Mouse (Mus musculus) stomach, embryonic 14.5 days (tissue): ENCODE measurements around the gene Lyve1. TPM values are rescaled to one million over a fixed set of nuclear protein-coding genes. Genes with fewer than 3 reads are reported as not detected.
A peak's percentile ranks its signal among the peaks of the same experiment; 100 is the strongest.

Experiments used
- ATAC-seq: fragments of 200-750 bp; cut with Nextera tagmentation; 2 replicates; pipeline ENCODE4 v1.8.0; 2017; ENCODE audit warnings: low read depth, moderate TSS enrichment; ENCODE audit not compliant: insufficient number of reproducible peaks, insufficient read depth, low FRiP score
- H3K27ac ChIP-seq: fragments of 300-500 bp; sonication (generic); 2 replicates; pipeline ENCODE4 v1.5.1; 2014; ENCODE audit warnings: mild to moderate bottlenecking, low read length, moderate library complexity, mixed read lengths
- H3K27me3 ChIP-seq: fragments of 300-500 bp; sonication (generic); 2 replicates; pipeline ENCODE4 v1.6.1; 2014; ENCODE audit warnings: low read length, control low read depth, mixed read lengths; ENCODE audit not compliant: control insufficient read depth, insufficient read depth
- H3K36me3 ChIP-seq: fragments of 300-500 bp; sonication (generic); 2 replicates; pipeline ENCODE4 v1.6.1; 2014; ENCODE audit warnings: mild to moderate bottlenecking, control low read depth, low read length, moderate library complexity, mixed read lengths; ENCODE audit not compliant: control insufficient read depth, insufficient read depth
- H3K4me1 ChIP-seq: fragments of 300-500 bp; sonication (generic); 2 replicates; pipeline ENCODE4 v1.6.1; 2014; ENCODE audit warnings: low read length, control low read depth, mixed read lengths; ENCODE audit not compliant: control insufficient read depth, insufficient read depth
- H3K4me2 ChIP-seq: fragments of 300-500 bp; sonication (generic); replicated peaks from 2 replicates; pipeline ENCODE4 v1.6.1; 2014; ENCODE audit warnings: low read depth, low read length, control low read depth
- H3K4me3 ChIP-seq: fragments of 300-500 bp; sonication (generic); 2 replicates; pipeline ENCODE4 v1.5.1; 2014; ENCODE audit warnings: low read depth, low read length, control low read depth
- H3K9ac ChIP-seq: fragments of 300-500 bp; sonication (generic); replicated peaks from 2 replicates; pipeline ENCODE4 v1.6.1; 2014; ENCODE audit warnings: low read depth, mild to moderate bottlenecking, control low read depth, low read length, moderate library complexity, mixed read lengths
- H3K9me3 ChIP-seq: fragments of 300-500 bp; sonication (generic); 2 replicates; pipeline ENCODE4 v1.6.1; 2016; ENCODE audit warnings: low read depth, low read length, control low read depth; ENCODE audit not compliant: control insufficient read depth
- whole genome bisulfite sequencing: fragments of 180-500 bp; shearing (Covaris S2); extraction: QIAGEN DNeasy Blood & Tissue Kit; methylation state at CpG from one replicate; pipeline ENCODE4 v1.1.7; 2014; 5-methylcytosine and 5-hydroxymethylcytosine counted together
- polyA plus RNA-seq: library from polyadenylated mRNA; unstranded; fragments of >200 nt; fragmentation: Nextera tagmentation; extraction: Ambion mirVana; gene quantifications from 2 replicates; pipeline ENCODE4 v1.2.1, GENCODE M21; 2014

Gene Lyve1
- polyA plus RNA-seq, 1 experiment from 2014 or later = 5.6 TPM

DNA sequence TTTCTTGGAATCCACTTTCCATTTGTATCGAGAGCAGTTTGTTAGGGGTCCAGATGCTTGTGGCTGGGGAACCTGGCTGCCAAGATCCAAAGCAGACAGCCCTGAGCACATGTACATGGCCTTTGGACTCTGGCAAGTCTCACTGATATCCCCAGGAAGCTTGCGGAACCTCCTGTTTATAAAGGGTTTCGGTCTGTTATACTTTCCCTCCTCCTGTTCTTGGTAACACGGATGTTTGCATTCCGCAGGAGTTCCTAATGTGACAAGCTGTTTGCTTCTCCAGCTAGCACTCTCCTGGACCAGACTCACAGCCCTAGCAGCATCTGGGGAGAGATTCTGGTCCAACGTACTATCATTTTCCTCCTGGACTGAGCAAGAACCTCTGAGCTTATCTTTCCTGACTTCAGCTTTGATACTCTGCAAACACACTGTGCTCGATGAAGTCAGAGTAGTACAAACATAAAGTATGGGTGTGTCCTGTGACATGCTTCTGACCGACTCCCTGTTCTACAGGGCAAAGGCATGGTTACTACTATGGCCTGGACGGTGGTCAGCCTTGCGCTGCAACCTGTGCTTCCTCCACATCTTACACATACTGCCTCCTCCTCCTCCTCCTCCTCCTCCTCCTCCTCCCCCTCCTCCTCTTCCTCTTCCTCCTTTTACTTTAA is 31.0 kb upstream of the Lyve1 start:
- Histone ChIP-seq H3K4me2 (no peak overlapping the region), H3K4me3 (no peak overlapping the region)
- peak; percentile 88 for ATAC-seq

DNA sequence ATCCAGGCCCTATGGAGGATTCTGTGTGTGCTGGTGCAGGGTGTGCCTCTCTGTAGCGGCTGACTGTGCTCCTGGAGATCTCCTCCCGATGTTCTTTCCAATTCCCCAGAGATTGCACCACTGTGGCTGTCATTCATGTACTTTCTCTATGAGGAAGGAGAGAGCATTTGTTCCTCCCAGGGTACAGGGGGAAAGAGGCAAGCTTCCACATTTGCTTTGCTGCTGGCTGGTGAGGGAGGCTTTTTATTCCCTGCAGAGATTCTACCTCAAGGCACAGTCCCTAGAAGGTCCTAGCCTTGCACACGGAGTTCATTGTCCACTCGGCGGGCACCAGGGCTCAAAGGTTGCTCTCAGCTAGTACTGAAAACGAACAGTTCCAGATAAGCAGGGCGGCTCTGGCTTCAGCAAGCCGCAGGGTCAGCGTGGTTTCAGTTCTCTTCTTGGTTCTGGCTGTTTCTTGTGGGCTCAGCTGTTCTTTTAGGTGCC is 28.5 kb upstream of the Lyve1 start:
- Histone ChIP-seq H3K36me3 (no peaks in the 10 kb centered on the region; the same call in 1 of the 2 replicates), H3K4me3 (no peak overlapping the region), H3K9ac (no peak overlapping the region), H3K9me3 (no peaks in the 10 kb centered on the region), H3K27ac (peak overlapping the region; percentile 53; the same call in 1 of the 2 replicates), H3K4me1 (peaks cover 8% of the 10 kb centered on the region; the same call in 1 of the 2 replicates), H3K27me3 (no peaks in the 10 kb centered on the region), H3K4me2 (no peak overlapping the region)
- WGBS = 64% methylated on average over 9 of the region's 9 CpGs
- no peak for ATAC-seq

More for the DNA sequence above, 31.0 kb upstream of the Lyve1 start:
- peak overlapping the region; percentile 55; the same call in 1 of the 2 replicates for H3K27ac ChIP-seq
- no peaks in the 10 kb centered on the region for H3K27me3 ChIP-seq
- peaks cover 8% of the 10 kb centered on the region; the same call in 1 of the 2 replicates for H3K4me1 ChIP-seq
- no peaks in the 10 kb centered on the region for H3K36me3 ChIP-seq
- 22% methylated on average over 10 of the region's 10 CpGs for WGBS
- no peak overlapping the region for H3K9ac ChIP-seq
- no peaks in the 10 kb centered on the region for H3K9me3 ChIP-seq

DNA sequence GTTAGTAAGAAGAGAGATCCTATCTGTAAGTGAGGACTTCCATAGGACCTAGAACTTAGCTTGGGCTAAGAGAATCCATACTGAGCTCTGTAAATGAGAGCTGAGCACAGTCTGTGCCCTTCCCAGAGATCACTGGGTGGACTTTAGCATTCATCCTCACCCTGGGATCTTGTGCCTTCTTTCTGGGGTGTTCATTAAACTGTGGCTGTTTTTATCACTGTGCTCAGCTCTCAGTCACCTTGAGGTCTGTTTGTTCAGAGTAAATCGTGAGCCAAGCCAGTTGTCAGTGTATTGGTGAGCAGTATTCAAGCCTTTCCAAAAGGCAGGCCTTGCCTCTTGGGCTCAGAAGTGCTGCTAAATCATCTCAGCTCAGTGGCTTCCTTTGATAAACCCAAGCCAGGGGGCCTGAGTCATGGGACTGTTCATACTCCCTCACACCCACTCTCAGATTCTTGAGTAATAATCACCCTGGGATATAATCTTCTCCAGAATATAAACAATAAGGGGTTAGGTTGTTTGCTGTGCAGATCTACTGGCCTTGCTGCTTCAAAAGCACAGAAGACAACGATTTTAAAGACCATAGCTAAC is 18.8 kb upstream of the Lyve1 start:
- Histone ChIP-seq H3K9ac (no peak overlapping the region), H3K27ac (no peak overlapping the region), H3K4me2 (no peak overlapping the region), H3K9me3 (no peaks in the 10 kb centered on the region), H3K27me3 (no peaks in the 10 kb centered on the region), H3K4me1 (no peaks in the 10 kb centered on the region), H3K4me3 (no peak overlapping the region), H3K36me3 (no peaks in the 10 kb centered on the region; the same call in 1 of the 2 replicates)
- no peak for ATAC-seq
- WGBS = 76% methylated on average over 2 of the region's 2 CpGs

DNA sequence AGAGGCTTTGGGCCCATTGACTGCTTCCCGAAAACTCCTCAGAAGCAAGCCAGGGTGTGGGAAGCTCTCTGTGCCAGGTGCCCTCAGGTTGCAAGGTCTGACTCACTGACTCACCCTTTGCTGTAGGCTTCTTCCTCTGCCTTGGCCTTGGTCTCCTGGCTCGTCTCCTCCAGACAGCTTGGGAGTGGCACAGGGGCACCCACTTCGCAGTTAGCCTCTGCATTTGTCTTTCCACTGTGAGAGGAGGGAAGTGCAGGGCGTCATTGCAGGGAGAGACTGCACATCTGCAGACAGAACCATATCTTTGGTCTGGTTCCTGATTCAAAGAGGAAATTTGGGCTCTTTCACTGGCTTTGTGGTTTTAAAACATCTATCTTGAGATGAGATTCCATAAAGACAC is 15.0 kb upstream of the Lyve1 start:
- no peaks in the 10 kb centered on the region for H3K9me3 ChIP-seq
- no peak overlapping the region for H3K9ac ChIP-seq
- H3K4me1 ChIP-seq = no peaks in the 10 kb centered on the region
- H3K4me3 ChIP-seq = no peak overlapping the region
- no peak overlapping the region for H3K27ac ChIP-seq
- no peaks in the 10 kb centered on the region; the same call in 1 of the 2 replicates for H3K36me3 ChIP-seq
- no peak for ATAC-seq
- WGBS = 79% methylated on average over 4 of the region's 4 CpGs
- no peak overlapping the region for H3K4me2 ChIP-seq
- no peaks in the 10 kb centered on the region for H3K27me3 ChIP-seq

DNA sequence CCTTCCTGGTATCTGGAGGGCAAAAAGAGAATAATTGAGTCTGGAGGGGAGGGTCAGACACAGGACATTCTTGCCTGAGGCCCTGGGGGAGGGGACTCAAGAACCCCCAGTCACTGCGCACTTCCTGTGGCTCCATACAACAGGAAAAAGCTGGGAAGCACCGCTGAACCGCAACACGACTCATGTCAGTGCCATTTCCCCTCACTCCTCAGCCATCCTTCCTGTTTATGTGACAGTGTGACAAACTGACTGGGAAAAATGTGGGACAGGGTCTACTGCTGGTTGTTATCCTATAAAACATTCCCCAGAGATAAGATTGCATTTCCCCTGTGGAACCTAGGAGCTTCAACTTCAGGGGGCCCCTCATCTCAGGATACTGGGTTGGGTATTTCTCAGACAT is 13.9 kb upstream of the Lyve1 start:
- no peaks in the 10 kb centered on the region; the same call in 1 of the 2 replicates for H3K36me3 ChIP-seq
- H3K9me3 ChIP-seq = no peaks in the 10 kb centered on the region
- no peak overlapping the region for H3K4me2 ChIP-seq
- no peaks in the 10 kb centered on the region for H3K27me3 ChIP-seq
- no peak overlapping the region for H3K4me3 ChIP-seq
- no peak overlapping the region for H3K27ac ChIP-seq
- WGBS = 66% methylated on average over 4 of the region's 4 CpGs
- H3K9ac ChIP-seq = no peak overlapping the region
- no peak for ATAC-seq
- no peaks in the 10 kb centered on the region for H3K4me1 ChIP-seq

DNA sequence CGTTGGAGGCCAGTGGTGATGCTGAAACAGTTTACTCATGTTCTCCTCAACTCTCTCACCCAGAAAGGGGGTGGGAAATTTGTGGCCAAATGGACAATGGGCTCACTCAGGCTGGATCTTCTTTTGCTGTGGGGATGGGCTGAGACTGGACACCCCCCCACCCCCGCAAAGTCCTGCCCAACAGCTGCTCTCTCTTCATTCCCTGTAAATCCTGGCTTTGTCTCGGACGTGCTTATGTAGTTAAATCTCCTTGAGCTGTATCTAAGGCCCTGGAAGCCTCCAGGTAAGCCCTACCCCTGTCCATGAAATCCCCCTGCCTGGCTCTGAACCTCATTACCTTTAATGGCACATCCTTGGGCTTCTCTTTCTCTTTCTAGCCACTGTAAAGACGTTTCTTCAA is 5.8 kb upstream of the Lyve1 start:
- no peak overlapping the region for H3K27ac ChIP-seq
- no peaks in the 10 kb centered on the region for H3K27me3 ChIP-seq
- ATAC-seq = no peak
- H3K9ac ChIP-seq = no peak overlapping the region
- H3K9me3 ChIP-seq = no peaks in the 10 kb centered on the region
- H3K4me3 ChIP-seq = no peak overlapping the region
- 0 out of 2 replicates have a peak, but pooled peaks cover 9% of the 10 kb centered on the region for H3K36me3 ChIP-seq
- 70% methylated on average over 5 of the region's 5 CpGs for WGBS
- 0 out of 2 replicates have a peak, but pooled peaks cover 4% of the 10 kb centered on the region for H3K4me1 ChIP-seq
- H3K4me2 ChIP-seq = no peak overlapping the region

DNA sequence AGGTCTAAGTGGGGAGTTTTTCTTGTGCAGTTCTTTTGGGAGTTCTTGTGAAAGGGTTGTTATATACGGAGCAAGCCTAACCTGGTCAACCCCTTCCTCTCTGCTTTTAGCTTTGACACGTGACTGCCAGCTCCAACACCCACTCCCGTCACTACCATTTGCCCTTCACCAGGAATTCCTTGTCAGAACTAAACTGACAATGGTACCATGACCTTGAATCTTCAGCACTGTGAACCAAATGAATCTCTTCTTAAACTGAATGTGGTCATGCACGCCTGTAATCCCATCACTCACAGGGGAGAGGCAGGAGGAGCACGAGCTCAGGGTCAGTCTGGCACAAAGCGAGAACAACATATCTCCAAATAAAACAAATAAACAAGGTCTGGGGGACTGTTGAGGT is 4.1 kb upstream of the Lyve1 start:
- Histone ChIP-seq H3K9ac (no peak overlapping the region), H3K9me3 (no peaks in the 10 kb centered on the region), H3K4me1 (0 out of 2 replicates have a peak, but pooled peaks cover 4% of the 10 kb centered on the region), H3K27ac (no peak overlapping the region), H3K36me3 (0 out of 2 replicates have a peak, but pooled peaks cover 9% of the 10 kb centered on the region), H3K27me3 (no peaks in the 10 kb centered on the region), H3K4me3 (no peak overlapping the region), H3K4me2 (no peak overlapping the region)
- no peak for ATAC-seq
- WGBS = 85% methylated on average over 6 of the region's 6 CpGs

DNA sequence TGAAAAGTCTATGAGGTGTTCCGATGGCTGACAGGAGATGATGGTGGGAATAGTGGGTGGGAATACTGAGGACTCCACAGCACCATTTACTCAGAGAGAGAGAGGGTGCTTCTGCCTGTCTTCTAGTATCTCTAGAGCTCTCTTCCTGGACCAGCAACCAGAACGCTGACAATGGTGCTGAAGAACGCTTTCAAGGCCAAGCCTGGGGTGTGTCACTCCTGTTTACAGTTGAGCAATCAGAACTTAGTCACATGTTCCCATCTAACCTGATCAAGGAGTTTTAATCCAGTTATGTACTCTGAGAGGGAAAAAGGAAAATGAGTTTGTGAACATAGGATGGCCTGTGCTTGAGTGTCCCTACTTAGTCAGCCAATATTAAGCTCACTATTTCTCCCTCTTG is 3.0 kb upstream of the Lyve1 start:
- 84% methylated on average over 3 of the region's 3 CpGs for whole genome bisulfite sequencing
- no peak for ATAC-seq

More for the DNA sequence above, 3.0 kb upstream of the Lyve1 start:
- Histone ChIP-seq H3K9ac (no peak overlapping the region), H3K4me1 (0 out of 2 replicates have a peak, but pooled peaks cover 4% of the 10 kb centered on the region), H3K27ac (no peak overlapping the region), H3K4me3 (no peak overlapping the region), H3K9me3 (no peaks in the 10 kb centered on the region), H3K4me2 (no peak overlapping the region), H3K36me3 (0 out of 2 replicates have a peak, but pooled peaks cover 6% of the 10 kb centered on the region), H3K27me3 (no peaks in the 10 kb centered on the region)
